Mouse (Mus musculus): ENCODE data around the gene Sh3bp2. TPM values are rescaled to one million over a fixed set of nuclear protein-coding genes. Genes with fewer than 3 reads are reported as not detected.
"Not testable (repeated sequence)": the region's sequence is repeated elsewhere in the genome, so short reads cannot be mapped to it uniquely, and the experiment has no call there.

The Sh3bp2 gene
- total RNA-seq, 2 experiments from 2014 or later = 1.1 to 1.2 TPM

GRCm38 (mm10) chr5:34572568-34572967 is 46.9 kb downstream of the Sh3bp2 start:
- not testable (repeated sequence) for DNase-seq

- DNase-seq = peak; percentile 97
Measured at GRCm38 (mm10) chr5:34573268-34574221, 47.9 kb downstream of the Sh3bp2 start, which contains the start of gene Add1. TSS of gene Add1 (plus strand) at chr5:34573664.

- no peak for DNase-seq
Measured at GRCm38 (mm10) chr5:34574721-34575120, 49.1 kb downstream of the Sh3bp2 start.

- DNase-seq = no peak
Measured at GRCm38 (mm10) chr5:34576286-34576685, 50.6 kb downstream of the Sh3bp2 start.

- no peak for DNase-seq
Measured at GRCm38 (mm10) chr5:34578038-34578655, 52.5 kb downstream of the Sh3bp2 start.

- no peak for DNase-seq
Measured at GRCm38 (mm10) chr5:34579377-34579776, 53.7 kb downstream of the Sh3bp2 start.

GRCm38 (mm10) chr5:34581671-34582313 is 56.2 kb downstream of the Sh3bp2 start:
- not testable (repeated sequence) for DNase-seq

GRCm38 (mm10) chr5:34582314-34582675 is 56.7 kb downstream of the Sh3bp2 start:
- DNase-seq = no peak

GRCm38 (mm10) chr5:34585216-34585615 is 59.6 kb downstream of the Sh3bp2 start:
- DNase-seq = no peak

GRCm38 (mm10) chr5:34587881-34588280 is 62.2 kb downstream of the Sh3bp2 start:
- no peak for DNase-seq

GRCm38 (mm10) chr5:34590059-34590458 is 64.4 kb downstream of the Sh3bp2 start:
- no peak for DNase-seq

GRCm38 (mm10) chr5:34590702-34591101 is 65.1 kb downstream of the Sh3bp2 start:
- no peak for DNase-seq

- DNase-seq = no peak
Measured at GRCm38 (mm10) chr5:34591388-34592004, 65.9 kb downstream of the Sh3bp2 start.

- DNase-seq = not testable (repeated sequence)
Measured at GRCm38 (mm10) chr5:34592224-34592623, 66.6 kb downstream of the Sh3bp2 start.

GRCm38 (mm10) chr5:34592666-34593065 is 67.0 kb downstream of the Sh3bp2 start:
- DNase-seq = no peak

GRCm38 (mm10) chr5:34593202-34593727 is 67.6 kb downstream of the Sh3bp2 start:
- DNase-seq = no peak

- DNase-seq = no peak
Measured at GRCm38 (mm10) chr5:34604576-34604975, 78.9 kb downstream of the Sh3bp2 start.

- no peak for DNase-seq
Measured at GRCm38 (mm10) chr5:34607100-34607880, 81.7 kb downstream of the Sh3bp2 start.

GRCm38 (mm10) chr5:34608226-34608625 is 82.6 kb downstream of the Sh3bp2 start:
- DNase-seq = no peak

- no peak for DNase-seq
Measured at GRCm38 (mm10) chr5:34609966-34610365, 84.3 kb downstream of the Sh3bp2 start.

All from gastrocnemius, postnatal 25 days (tissue).